Mouse (Mus musculus) testis, adult 2 months (tissue): ENCODE measurements around the gene Itfg2.

Source experiments
- CTCF ChIP-seq: fragments of 200-500 bp; IDR thresholded peaks from 2 replicates; pipeline ENCODE4 v1.5.1; 2012; ENCODE audit warnings: low read depth, mild to moderate bottlenecking, inconsistent platforms, low read length, moderate library complexity; ENCODE audit not compliant: control insufficient read depth, insufficient read depth, insufficient replicate concordance
- POLR2A ChIP-seq: fragments of 200-500 bp; IDR thresholded peaks from 2 replicates; pipeline ENCODE4 v1.6.1; 2012; ENCODE audit warnings: low read depth, mild to moderate bottlenecking, inconsistent platforms, low read length, moderate library complexity; ENCODE audit not compliant: control insufficient read depth

DNA sequence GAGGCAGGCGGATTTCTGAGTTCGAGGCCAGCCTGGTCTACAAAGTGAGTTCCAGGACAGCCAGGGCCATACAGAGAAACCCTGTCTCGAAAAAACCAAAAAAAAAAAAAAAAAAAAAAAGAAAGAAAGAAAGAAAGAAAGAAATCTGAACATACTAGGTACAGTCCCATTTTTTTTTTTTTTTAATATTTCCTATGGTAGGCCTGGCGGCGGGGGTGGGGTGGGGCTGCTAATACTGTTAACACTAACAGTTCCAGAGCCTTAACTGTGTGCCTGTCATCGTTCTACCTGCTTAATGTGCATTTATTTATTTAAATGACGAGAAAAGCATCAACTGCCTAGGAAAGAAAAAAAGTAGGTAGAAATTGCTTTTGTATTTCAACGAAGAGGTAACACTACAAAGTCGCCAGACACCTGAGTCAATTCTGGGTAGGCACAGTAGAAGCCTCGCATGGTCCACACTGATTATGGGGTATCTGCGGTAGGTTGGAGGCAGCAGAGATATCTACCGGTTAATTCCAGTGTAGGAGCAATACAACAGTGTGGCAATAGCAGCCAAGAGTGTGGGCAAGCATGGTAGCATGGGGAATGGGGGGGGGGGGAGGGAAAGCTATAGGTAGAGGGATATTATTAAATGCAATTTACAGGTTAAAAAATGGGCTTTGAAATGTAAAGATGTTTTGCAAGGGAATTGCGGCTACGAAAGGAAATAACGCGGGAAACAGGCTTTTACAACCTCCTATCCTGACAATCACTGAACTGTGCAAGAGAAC is 1.0 kb downstream of the Itfg2 start:
- TF ChIP-seq POLR2A (no peak), CTCF (no peak)
